Mouse (Mus musculus) lung, adult 2 months (tissue): ENCODE measurements around the gene Capn15.

Experiments
- CTCF ChIP-seq: fragments of 200-500 bp; IDR thresholded peaks from 2 replicates; pipeline ENCODE4 v1.5.1; 2011; ENCODE audit warnings: mild to moderate bottlenecking, low read length, control low read depth; ENCODE audit not compliant: insufficient read depth
- POLR2A ChIP-seq: fragments of 200-500 bp; IDR thresholded peaks from 2 replicates; pipeline ENCODE4 v1.6.1; 2011; ENCODE audit warnings: low read depth, mild to moderate bottlenecking, control low read depth, low read length, borderline replicate concordance; ENCODE audit errors: extremely low read depth

GRCm38 (mm10) chr17:26011841-26012460 lies 26.4 kb upstream of the Capn15 start:
- TF ChIP-seq CTCF (peak; percentile 83), POLR2A (no peak)
